Mouse (Mus musculus) granulocyte monocyte progenitor cell, adult 5-6 weeks (primary cell): ENCODE results near the gene Zc3h18. TPM values are rescaled to one million over a fixed set of nuclear protein-coding genes. Genes with fewer than 3 reads are reported as not detected.

Experiments
- ATAC-seq: replicated peaks from 2 replicates; pipeline ENCODE4 v1.8.0; 2016; ENCODE audit warnings: mild to moderate bottlenecking, moderate TSS enrichment, inconsistent platforms; ENCODE audit not compliant: poor library complexity, severe bottlenecking
- total RNA-seq, 2 experiments: library from RNA; stranded (forward) in 1 of 2; stranded (reverse) in 1 of 2; fragments of 200-712, 200-1000 nt in 1 of 2; fragments of >200 nt in 1 of 2; fragmentation: Nextera tagmentation in 1 of 2; gene quantifications; 2 replicates each; pipeline ENCODE4 v1.2.3; 2014 to 2017

Gene Zc3h18
- total RNA-seq (2014; fragmentation: Nextera tagmentation), result 42.9 and 43.9 TPM in 2 replicates
- 66.9 and 67.0 TPM in 2 replicates for total RNA-seq (2017)

- peak; percentile 95 for ATAC-seq
These were observed at the start of gene Zc3h18 for GRCm38 (mm10) chr8:122376365-122377231. Gene Zc3h18, plus strand, starts transcription at chr8:122376609.

GRCm38 (mm10) chr8:122329072-122329471 lies 47.3 kb upstream of the Zc3h18 start:
- no peak for ATAC-seq

DNA sequence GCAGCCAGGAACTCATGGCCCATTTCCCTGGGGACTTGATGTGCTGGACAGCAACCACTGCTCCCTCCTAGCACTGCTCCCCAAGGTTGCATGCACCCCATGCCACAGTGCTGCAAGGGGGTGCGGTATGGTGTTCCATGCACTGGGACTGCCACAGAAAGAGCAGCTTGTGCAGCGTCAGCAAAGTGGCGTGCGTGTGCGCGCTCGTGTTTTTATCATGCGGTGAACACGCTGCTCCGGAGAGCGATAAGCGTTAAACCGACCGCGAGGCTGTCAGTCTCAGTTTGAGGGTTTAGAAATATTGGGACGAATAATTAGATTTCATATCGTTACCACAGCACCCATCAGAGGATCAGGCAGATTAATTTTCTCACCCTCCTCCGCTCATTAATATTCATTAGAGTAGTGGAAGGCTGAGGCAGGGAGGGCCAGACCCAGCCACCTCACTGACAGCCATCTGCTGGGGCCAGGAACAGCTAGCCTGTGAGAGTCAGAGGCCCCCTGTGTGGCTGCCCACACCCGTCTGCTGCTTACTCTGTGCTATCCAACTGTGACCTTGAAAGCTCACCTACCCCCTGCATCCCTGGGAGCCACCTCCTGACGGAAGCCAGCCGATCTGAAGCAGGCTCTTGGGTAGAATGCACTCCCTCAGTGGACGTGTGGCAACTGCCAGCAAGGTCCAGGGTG lies 46.7 kb upstream of the Zc3h18 start:
- no peak for ATAC-seq

DNA sequence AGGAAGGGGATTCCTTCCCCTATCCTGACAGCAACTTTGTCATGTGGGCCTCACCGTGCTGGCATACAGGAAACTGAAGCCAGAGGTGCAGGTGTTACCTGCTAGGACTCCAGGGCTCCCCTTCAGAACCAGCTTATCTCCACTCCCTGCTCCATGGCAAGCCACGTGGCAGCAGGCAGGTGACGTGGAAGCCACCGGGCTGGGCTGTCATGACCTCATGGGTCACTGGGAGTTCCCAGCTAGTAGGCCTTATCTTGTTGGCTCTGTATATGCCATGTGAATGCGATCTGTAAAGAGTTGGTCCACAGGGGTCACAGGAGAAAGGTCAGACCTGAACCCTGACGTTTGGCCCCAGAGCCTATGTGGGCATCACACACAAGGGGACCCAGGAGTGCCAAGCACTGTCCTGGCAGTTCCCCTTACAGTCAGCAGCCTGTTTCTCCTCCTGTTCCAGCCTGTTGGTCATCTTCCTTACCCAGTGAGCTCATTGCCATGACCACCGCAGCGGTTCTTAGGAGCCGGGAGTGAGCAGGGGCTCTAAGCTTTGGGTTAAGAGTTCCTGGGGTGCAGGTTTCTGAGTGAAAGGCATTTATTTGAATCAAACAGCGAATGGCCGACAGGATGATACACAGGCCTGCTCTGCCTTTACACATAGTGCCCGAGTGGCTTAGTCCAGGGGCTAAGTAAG lies 45.8 kb upstream of the Zc3h18 start:
- ATAC-seq, result no peak

DNA sequence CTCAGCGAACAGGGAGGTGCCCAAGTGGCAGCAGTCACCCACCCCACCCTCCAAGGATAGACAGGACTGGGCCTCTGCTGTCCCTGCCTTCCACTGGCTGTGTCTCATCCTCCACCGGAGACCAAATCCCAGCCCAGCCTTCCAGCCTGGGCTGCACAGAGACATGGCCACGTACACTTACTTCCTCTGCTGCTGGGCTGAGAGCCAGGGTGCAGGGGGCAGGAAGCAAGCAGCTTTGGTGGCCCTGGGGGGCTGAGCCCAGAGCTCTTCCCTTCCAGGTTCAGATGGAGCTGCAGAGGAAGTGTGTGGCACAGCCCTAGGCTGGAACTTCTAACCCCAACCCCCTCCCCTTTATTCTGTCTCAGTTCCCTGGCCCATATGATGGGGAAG lies 45.3 kb upstream of the Zc3h18 start:
- ATAC-seq, result peak; percentile 74

DNA sequence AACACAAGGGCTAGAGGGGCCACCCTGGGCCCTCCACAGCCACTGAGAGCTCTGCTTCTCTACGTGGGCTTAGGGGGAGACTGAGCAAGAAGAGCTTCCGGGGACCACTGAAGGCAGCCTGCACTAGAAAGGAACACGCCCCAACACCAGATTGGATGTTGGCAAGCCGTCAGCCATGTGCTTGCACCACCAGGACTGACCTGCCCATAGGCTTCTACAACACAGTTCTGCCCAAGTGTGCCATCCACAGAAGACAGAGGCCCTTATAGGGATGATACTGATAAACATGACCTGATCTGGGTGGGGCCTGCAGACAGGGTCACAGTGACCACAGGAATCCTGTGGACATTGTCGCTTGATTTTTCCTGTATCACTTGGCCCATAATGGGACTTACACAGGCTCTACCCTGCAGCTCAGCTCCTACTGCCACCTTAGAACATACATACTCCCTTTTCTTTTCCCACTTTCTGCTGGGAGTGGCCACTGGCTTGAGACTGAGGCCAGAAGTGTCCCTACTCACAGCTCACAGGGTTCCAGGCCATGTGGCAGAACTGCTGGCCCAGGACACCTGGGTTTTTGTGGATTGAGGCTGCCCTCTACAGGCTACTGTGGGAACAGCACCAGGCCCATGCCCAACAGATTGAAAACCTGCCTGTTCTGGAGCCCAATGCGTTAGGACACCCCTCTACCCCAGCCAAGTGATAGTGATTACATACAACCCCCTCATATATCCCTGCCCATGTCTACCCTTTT lies 43.5 kb upstream of the Zc3h18 start:
- peak; percentile 77 for ATAC-seq

DNA sequence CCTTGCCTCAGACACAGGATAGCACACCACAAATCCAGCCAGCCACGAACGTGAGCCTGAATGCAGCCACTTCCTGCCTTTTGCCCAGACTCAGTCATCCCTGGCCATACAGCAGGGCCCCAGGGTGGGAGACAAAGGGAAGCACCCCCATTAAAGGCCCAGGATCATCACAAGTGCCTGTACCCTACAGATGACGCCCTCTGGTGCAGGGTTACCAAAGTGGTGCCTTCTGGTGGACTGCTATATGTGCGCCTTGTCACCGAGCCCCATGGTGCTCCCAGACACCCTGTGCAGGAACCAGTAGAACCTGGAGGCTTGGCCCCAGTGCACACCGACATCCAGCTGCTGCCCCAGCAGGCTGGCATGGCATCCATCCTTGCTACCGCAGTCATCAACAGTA lies 42.9 kb upstream of the Zc3h18 start:
- ATAC-seq, result no peak

DNA sequence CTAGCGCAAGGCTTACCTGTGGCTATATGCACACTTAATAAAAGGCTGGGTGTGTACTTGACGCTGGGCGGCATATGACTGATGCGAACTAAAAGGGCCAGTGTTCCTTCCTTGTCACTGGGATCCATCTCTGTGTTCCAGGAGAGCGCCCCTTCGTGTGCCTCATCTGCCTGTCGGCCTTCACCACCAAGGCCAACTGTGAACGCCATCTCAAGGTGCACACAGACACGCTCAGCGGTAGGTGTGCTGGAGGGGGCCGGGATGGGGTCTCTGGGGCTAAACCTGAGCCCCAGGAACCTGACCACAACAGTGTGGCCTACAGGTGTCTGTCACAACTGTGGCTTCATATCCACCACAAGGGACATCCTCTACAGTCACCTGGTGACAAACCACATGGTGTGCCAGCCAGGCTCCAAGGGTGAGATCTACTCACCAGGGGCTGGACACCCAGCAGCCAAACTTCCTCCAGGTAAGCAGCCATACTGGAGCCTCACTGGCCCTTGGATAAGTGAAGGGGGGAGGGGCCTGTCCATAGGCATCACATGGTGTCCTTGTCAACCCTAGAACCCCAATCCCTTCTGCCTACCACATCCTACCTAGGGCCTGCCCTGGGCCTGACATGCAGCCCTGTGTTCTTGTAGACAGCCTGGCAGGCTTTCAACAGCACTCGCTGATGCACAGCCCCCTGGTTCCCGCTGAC lies 41.5 kb upstream of the Zc3h18 start:
- ATAC-seq, result no peak

DNA sequence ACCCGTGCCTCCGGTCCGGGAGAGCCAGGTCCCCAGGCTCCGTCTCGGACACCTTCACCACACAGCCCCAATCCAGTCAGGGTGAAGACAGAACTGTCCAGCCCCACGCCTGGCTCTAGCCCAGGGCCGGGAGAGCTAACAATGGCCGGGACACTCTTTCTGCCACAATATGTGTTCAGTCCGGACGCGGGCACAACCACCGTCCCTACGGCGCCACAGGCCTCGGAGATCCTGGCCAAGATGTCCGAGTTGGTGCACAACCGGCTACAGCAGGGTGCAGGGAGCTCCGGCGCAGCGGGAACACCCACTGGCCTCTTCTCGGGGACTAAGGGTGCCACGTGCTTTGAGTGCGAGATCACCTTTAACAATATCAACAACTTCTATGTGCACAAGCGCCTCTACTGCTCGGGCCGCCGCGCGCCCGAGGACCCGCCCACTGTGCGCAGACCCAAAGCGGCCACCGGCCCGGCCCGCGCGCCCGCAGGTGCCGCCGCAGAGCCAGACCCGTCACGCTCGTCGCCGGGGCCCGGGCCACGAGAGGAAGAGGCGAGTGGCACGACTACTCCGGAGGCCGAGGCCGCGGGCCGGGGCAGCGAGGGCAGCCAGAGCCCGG lies 40.7 kb upstream of the Zc3h18 start:
- ATAC-seq, result no peak

DNA sequence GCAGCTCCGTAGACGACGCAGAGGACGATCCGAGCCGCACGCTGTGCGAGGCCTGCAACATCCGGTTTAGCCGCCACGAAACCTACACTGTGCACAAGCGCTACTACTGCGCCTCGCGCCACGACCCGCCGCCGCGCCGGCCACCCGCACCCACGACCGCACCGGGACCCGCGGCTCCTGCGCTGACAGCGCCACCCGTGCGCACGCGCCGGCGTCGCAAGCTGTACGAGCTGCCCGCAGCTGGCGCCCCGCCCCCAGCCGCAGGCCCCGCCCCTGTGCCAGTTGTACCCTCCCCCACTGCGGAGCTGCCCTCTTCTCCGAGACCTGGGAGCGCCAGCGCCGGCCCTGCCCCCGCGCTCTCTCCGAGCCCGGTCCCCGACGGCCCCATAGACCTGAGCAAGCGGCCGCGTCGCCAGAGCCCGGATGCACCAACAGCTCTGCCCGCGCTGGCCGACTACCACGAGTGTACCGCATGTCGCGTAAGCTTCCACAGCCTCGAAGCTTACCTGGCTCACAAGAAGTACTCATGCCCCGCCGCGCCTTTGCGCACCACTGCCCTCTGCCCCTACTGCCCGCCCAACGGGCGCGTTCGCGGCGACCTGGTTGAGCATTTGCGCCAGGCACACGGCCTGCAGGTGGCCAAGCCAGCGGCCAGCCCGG lies 40.0 kb upstream of the Zc3h18 start:
- ATAC-seq, result no peak

DNA sequence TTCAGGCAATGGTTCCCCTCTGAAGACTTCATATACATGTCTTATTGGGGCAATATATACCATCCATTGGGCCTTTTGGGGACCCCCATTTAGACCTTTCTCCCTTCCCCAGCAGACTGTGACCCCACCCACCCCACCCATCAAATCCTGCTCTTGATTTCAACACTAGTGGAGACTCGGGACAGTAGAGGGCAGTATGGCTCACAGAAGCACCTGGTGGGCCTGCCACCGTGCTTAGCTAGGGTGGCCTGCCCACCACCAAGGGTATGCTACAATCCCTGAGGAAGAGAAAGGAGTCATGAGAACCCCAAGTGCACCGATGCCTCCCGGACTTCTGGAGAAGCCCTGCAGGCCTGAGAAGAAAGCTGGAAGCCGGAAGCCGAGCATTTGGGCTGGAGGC lies 37.6 kb upstream of the Zc3h18 start:
- ATAC-seq, result no peak

DNA sequence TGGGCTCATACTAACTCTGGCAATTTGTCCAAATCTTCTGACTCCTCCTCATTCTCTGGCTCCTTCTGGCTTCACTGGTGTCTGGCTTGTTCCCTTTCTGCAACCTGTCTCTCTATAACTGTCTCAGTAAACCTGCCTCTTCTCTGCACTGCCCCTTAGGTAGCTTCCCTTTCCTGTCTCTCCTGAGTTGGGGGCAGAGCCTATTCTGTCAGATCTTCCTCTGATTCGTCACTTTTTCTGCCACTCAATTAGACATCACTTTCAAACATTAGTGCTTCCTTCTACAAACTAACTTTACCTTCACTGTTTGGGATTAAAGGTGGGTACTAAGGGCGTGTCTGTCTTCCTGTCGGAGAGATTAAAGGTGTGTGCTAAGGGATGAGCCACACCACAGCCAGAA lies 35.6 kb upstream of the Zc3h18 start:
- no peak for ATAC-seq

DNA sequence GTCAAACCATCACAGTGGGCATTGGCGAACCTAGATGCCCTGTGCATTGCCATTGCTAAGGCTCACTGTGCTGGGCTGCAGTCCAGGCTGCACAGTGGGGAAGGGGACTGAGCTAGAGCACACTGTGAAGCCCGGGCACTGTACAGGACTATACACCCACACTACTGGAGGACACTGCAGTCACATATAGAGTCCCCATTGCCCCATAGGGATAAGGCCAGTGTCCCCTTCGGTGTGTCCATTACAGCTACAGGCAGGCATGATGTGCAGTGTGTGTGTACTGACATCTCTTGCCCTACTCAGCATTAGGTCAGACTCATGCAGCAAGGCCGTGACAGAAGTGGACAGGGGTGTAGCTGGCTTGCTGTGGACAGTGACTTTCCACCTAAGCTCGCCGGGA lies 34.6 kb upstream of the Zc3h18 start:
- ATAC-seq, result no peak

DNA sequence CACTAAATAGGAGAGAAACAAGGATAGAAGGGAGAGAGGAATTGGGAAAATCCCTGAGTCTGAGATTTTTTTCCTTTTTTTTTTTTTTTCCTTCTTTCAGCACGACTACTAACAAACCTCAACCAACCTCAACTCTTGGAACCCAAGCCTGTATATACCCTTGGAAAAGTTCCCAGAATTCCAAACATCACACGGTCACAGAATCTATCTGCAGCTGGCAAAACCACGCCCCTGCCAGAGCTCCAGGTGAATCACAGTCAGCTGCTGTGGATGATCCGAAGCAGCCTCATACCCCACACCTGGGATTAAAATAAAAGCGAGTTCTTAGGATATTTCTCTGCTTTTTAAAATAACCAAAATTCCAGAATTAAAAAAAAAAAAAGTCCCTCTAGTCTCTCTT lies 34.0 kb upstream of the Zc3h18 start:
- no peak for ATAC-seq

- ATAC-seq, result peak; percentile 17; the same call in 1 of the 2 replicates
These were observed 33.6 kb upstream of the Zc3h18 start for GRCm38 (mm10) chr8:122342806-122343209.

DNA sequence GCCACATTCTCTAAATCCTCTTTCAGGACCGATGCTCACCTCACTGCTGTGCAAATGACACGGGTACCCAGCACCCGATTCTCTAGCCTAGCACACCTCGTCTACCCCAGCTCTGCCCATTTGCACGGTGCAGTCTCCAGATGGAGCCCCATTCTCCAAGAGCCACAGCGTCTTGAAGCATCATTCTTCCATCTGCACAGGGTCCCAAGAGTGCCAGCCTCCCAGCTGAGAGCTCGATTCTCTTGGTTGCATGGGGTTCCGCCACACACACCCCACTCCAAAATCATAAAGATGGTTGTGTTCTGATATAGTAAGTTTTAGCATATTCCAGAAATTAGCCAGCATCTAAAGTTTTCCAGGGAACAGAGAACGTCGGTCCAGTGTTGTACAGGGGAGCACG lies 33.1 kb upstream of the Zc3h18 start:
- ATAC-seq, result no peak

DNA sequence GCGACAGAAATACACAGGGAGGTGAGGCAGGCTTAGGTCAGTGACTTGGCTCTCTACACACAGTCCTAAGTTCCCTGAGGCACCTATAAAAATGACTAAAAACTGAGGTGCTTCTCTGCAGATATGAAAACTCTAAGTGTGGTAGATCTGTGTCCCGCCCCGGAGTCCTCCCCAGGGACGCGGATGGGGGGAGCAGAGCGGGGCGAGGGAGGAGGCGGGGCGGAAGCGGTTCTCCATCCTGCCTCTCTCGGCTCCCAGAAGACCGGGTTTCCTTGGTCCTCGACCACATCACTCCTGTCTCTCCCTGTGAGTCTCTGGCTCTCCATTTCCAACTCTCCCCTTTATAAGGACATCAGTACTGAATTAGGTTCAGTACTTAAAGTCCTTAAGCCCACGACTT lies 32.7 kb upstream of the Zc3h18 start:
- ATAC-seq, result 0 out of 2 replicates have a peak, but pooled peaks have one; percentile 33

GRCm38 (mm10) chr8:122344219-122344618 lies 32.2 kb upstream of the Zc3h18 start:
- ATAC-seq, result no peak
